Mouse (Mus musculus) heart, postnatal 0 days (tissue): ENCODE results near the gene Pip4k2a. TPM values are rescaled to one million over a fixed set of nuclear protein-coding genes. Genes with fewer than 3 reads are reported as not detected.

Experiments
- ATAC-seq: fragments of 200-750 bp; cut with Nextera tagmentation; 2 replicates; pipeline ENCODE4 v1.8.0; 2017; ENCODE audit warnings: low read depth, moderate number of reproducible peaks, moderate library complexity; ENCODE audit not compliant: insufficient read depth
- DNase-seq: peaks from one replicate; pipeline ENCODE4 v3.0.0-alpha.2; 2016; ENCODE audit warnings: low spot score
- H3K27ac ChIP-seq: fragments of 300-500 bp; sonication (generic); 2 replicates; pipeline ENCODE4 v1.5.1; 2014; ENCODE audit warnings: low read depth, mild to moderate bottlenecking
- H3K27me3 ChIP-seq: fragments of 300-500 bp; sonication (generic); 2 replicates; pipeline ENCODE4 v1.6.1; 2014; ENCODE audit warnings: low read length, mixed read lengths; ENCODE audit not compliant: control insufficient read depth, insufficient read depth
- H3K36me3 ChIP-seq: fragments of 300-500 bp; sonication (generic); replicated peaks from 2 replicates; pipeline ENCODE4 v1.6.1; 2014; ENCODE audit warnings: low read length, mixed read lengths; ENCODE audit not compliant: control insufficient read depth, insufficient read depth
- H3K4me1 ChIP-seq: fragments of 300-500 bp; sonication (generic); 2 replicates; pipeline ENCODE4 v1.6.1; 2014; ENCODE audit warnings: antibody characterized with exemption; ENCODE audit not compliant: control insufficient read depth, insufficient read depth
- H3K4me2 ChIP-seq: fragments of 300-500 bp; sonication (generic); 2 replicates; pipeline ENCODE4 v1.6.1; 2014; ENCODE audit warnings: low read depth, mild to moderate bottlenecking, low read length, moderate library complexity
- H3K4me3 ChIP-seq: fragments of 300-500 bp; sonication (generic); 2 replicates; pipeline ENCODE4 v1.5.1; 2014; ENCODE audit warnings: low read depth, low read length
- H3K9ac ChIP-seq: fragments of 300-500 bp; sonication (generic); replicated peaks from 2 replicates; pipeline ENCODE4 v1.6.1; 2014; ENCODE audit warnings: low read depth, low read length, mixed read lengths
- H3K9me3 ChIP-seq: fragments of 300-500 bp; sonication (generic); replicated peaks from 2 replicates; pipeline ENCODE4 v1.6.1; 2016; ENCODE audit warnings: low read length; ENCODE audit not compliant: control insufficient read depth
- CTCF ChIP-seq: IDR thresholded peaks from 2 replicates; pipeline ENCODE4 v1.5.1; 2016; ENCODE audit warnings: antibody characterized with exemption, control low read depth, low read depth
- EP300 ChIP-seq: IDR thresholded peaks from 2 replicates; pipeline ENCODE4 v1.6.1; 2016; ENCODE audit warnings: antibody characterized with exemption, low read depth
- WGBS: fragments of 180-500 bp; shearing (Covaris S2); extraction: QIAGEN DNeasy Blood & Tissue Kit; methylation state at CpG from one replicate; pipeline ENCODE4 v1.1.7; 2014; 5-methylcytosine and 5-hydroxymethylcytosine counted together
- polyA plus RNA-seq: library from polyadenylated mRNA; unstranded; fragments of >200 nt; fragmentation: Nextera tagmentation; extraction: Ambion mirVana; gene quantifications from 2 replicates; pipeline ENCODE4 v1.2.1, GENCODE M21; 2015
- total RNA-seq: library from RNA; depleted of rRNA; stranded (reverse); fragments of >200 nt; gene quantifications from 2 replicates; pipeline ENCODE4 v1.2.3, GENCODE M21; 2014; ENCODE audit warnings: low replicate concordance

The Pip4k2a gene
- total and polyA plus RNA-seq, 2 experiments from 2014 or later = 1.3 to 2.7 TPM

DNA sequence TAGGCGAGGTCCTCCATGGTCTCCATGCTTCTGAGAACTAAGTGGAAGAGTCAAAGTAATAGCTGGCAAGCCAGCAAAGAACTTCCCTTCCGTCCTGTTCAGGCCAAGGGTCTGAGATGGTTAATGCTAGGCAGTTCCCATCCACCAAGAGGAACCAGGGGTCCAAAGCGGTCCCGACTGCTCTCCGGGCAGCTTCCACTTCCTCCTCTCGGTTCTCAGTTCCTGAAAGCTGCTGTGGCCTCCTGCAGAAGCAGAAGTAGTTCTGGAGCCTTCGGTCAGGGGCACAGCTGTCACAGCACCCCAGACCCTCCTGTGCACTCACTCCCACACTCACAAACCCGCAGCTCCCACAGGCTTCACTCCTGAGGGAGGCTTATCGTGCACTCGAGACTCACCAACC is 6.9 kb upstream of the Pip4k2a start:
- DNase-seq = no peak
- ATAC-seq = no peak
- Histone ChIP-seq H3K27ac (peak overlapping the region; percentile 30; the same call in 1 of the 2 replicates), H3K4me1 (no peaks in the 10 kb centered on the region), H3K4me3 (no peak overlapping the region), H3K9me3 (no peaks in the 10 kb centered on the region), H3K4me2 (no peak overlapping the region; the same call in 1 of the 2 replicates), H3K27me3 (no peaks in the 10 kb centered on the region), H3K36me3 (no peaks in the 10 kb centered on the region), H3K9ac (no peak overlapping the region)
- no peak for TF ChIP-seq CTCF
- no peak for TF ChIP-seq EP300
- WGBS = 57% methylated on average over 10 of the region's 10 CpGs

DNA sequence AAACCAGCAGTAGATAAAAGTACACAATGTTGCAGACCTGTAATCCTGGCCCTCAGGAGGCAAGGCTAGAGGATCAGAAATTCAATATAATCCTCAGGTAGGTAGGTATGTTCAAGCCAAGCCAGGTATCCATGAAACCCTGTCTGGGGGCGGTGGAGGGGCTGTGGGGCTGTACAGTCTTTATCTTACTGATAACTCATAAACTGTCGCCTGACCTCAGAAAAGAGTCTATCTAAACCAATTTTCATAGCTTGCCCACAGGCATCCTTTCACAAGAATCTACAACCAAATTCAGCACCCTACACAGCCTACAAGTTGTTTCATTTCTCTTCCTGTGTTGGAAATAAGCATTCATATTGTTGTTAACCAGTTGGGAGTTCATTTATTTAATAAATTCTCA is 1.5 kb upstream of the Pip4k2a start:
- no peak for DNase-seq
- Histone ChIP-seq H3K4me2 (no peak overlapping the region), H3K4me3 (no peak overlapping the region), H3K4me1 (peaks cover 19% of the 10 kb centered on the region), H3K27ac (no peak overlapping the region), H3K9me3 (no peaks in the 10 kb centered on the region), H3K9ac (no peak overlapping the region), H3K27me3 (no peaks in the 10 kb centered on the region), H3K36me3 (no peaks in the 10 kb centered on the region)
- 78% methylated on average over 2 of the region's 2 CpGs for WGBS
- TF ChIP-seq EP300 = no peak
- TF ChIP-seq CTCF = no peak
- ATAC-seq = no peak

- Histone ChIP-seq H3K9me3 (no peaks in the 10 kb centered on the region), H3K9ac (peak overlapping the region; percentile 74), H3K36me3 (no peaks in the 10 kb centered on the region), H3K27me3 (no peaks in the 10 kb centered on the region), H3K4me2 (peak overlapping the region; percentile 94), H3K4me1 (peaks cover 22% of the 10 kb centered on the region), H3K27ac (peak overlapping the region; percentile 91), H3K4me3 (peak overlapping the region; percentile 86)
- DNase-seq (peak; percentile 34), ATAC-seq (peak; percentile 62)
- TF ChIP-seq CTCF = no peak
- TF ChIP-seq EP300 = no peak
- under 1% methylated on average over 43 of the region's 46 CpGs for WGBS
Observed at GRCm38 (mm10) chr2:18997387-18997971, 447 bp downstream of the Pip4k2a start.

GRCm38 (mm10) chr2:18996451-18997211 is 1.3 kb downstream of the Pip4k2a start:
- peak overlapping the region; percentile 74 for H3K9ac ChIP-seq
- peak overlapping the region; percentile 91 for H3K27ac ChIP-seq
- DNase-seq (no peak), ATAC-seq (no peak)
- no peaks in the 10 kb centered on the region for H3K9me3 ChIP-seq
- no peaks in the 10 kb centered on the region for H3K27me3 ChIP-seq
- peak overlapping the region; percentile 94 for H3K4me2 ChIP-seq
- peaks cover 23% of the 10 kb centered on the region for H3K4me1 ChIP-seq
- H3K36me3 ChIP-seq = no peaks in the 10 kb centered on the region
- TF ChIP-seq CTCF (no peak), EP300 (no peak)
- WGBS = under 1% methylated on average over 25 of the region's 25 CpGs
- peak overlapping the region; percentile 86 for H3K4me3 ChIP-seq

DNA sequence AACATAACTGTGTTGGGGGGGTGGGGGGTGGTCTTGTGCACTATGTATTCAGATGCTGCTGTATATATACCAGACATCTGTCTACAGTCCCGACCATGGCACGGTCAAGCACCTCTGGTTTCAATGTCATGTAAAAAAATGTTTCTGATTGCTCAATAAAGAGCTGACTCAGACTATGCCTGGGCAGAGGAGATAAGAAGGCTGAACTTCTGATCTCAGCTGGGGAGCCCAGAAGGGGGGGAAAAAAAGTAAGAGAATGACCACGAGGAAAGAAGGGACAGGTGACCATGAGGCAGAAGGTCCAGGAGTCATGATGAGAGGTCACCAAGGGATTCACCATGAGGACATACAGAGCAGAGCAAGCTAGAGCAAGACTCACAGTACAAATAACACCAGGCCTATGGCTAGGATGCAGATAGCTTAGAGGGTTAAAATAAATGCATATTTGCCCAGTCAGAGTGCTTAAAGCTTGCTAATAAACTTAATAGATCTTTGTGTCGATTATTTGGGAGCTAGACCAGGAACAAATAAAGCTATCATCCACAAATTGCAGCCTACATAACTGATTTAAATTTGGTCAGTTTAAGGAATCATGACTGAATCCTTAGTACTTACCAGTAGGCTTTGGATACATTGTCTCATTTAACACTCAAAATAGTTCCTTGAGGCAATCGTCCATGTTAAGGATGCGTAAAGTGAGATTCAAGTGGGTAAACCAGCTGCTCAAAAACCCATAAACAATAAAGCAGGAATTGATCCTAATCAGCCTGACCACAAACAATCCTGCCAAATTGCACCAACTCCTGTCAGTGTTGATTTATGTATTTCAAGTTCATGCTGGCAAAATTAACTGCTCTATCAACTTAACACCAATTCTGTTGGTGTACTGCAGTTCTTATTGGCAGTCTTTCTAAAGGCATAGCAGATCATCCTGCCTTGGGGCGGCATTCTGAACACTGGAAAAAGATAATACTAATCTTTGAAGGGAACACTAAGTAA is 5.1 kb downstream of the Pip4k2a start:
- Histone ChIP-seq H3K27ac (no peak overlapping the region), H3K4me2 (no peak overlapping the region)

More for the DNA sequence above, 5.1 kb downstream of the Pip4k2a start:
- WGBS = 51% methylated on average over 7 of the region's 7 CpGs
- TF ChIP-seq EP300 (no peak), CTCF (no peak)
- no peak for DNase-seq
- Histone ChIP-seq H3K4me3 (no peak overlapping the region), H3K36me3 (no peaks in the 10 kb centered on the region), H3K9ac (no peak overlapping the region), H3K27me3 (no peaks in the 10 kb centered on the region), H3K4me1 (peaks cover 23% of the 10 kb centered on the region), H3K9me3 (no peaks in the 10 kb centered on the region)
- ATAC-seq = no peak
